Mouse (Mus musculus) adipocyte (in vitro differentiated cells): ENCODE results near the gene Rnf8.
A peak's percentile ranks its signal among the peaks of the same experiment; 100 is the strongest.

Experiments used
- DNase-seq: peaks from one replicate; pipeline ENCODE4 v3.0.0-alpha.2; 2016; ENCODE audit warnings: low spot score

Gene Rnf8

GRCm38 (mm10) chr17:29627285-29627684 is 12.7 kb downstream of the Rnf8 start:
- no peak for DNase-seq

- no peak for DNase-seq
These were observed 14.4 kb downstream of the Rnf8 start for GRCm38 (mm10) chr17:29628946-29629345.

- DNase-seq: no peak
These were observed 15.0 kb downstream of the Rnf8 start for GRCm38 (mm10) chr17:29629620-29630019.

GRCm38 (mm10) chr17:29632312-29632711 is 17.7 kb downstream of the Rnf8 start:
- DNase-seq: no peak

- no peak for DNase-seq
These were observed 20.9 kb downstream of the Rnf8 start for GRCm38 (mm10) chr17:29635492-29635891.

GRCm38 (mm10) chr17:29636118-29636517 is 21.5 kb downstream of the Rnf8 start:
- peak; percentile 43 for DNase-seq

GRCm38 (mm10) chr17:29637377-29637776 is 22.8 kb downstream of the Rnf8 start:
- peak; percentile 67 for DNase-seq

GRCm38 (mm10) chr17:29637895-29638294 is 23.3 kb downstream of the Rnf8 start:
- DNase-seq: no peak

GRCm38 (mm10) chr17:29640971-29641370 is 26.4 kb downstream of the Rnf8 start:
- no peak for DNase-seq

- no peak for DNase-seq
These were observed 27.6 kb downstream of the Rnf8 start for GRCm38 (mm10) chr17:29642219-29642618.

GRCm38 (mm10) chr17:29658249-29658648 is 43.7 kb downstream of the Rnf8 start:
- no peak for DNase-seq

GRCm38 (mm10) chr17:29660076-29660761 is 45.6 kb downstream of the Rnf8 start, which contains the start of gene Cmtr1:
Gene Cmtr1, plus strand, starts transcription at chr17:29660595.
- DNase-seq: peak; percentile 93

- DNase-seq: no peak
These were observed 46.3 kb downstream of the Rnf8 start for GRCm38 (mm10) chr17:29660762-29661391.

- no peak for DNase-seq
These were observed 47.6 kb downstream of the Rnf8 start for GRCm38 (mm10) chr17:29662145-29662544.

GRCm38 (mm10) chr17:29668051-29668986 is 53.7 kb downstream of the Rnf8 start:
- no peak for DNase-seq

- no peak for DNase-seq
These were observed 54.4 kb downstream of the Rnf8 start for GRCm38 (mm10) chr17:29669030-29669429.

- peak; percentile 60 for DNase-seq
These were observed 55.3 kb downstream of the Rnf8 start for GRCm38 (mm10) chr17:29669936-29670335.

GRCm38 (mm10) chr17:29671021-29671420 is 56.4 kb downstream of the Rnf8 start:
- peak; percentile 52 for DNase-seq

GRCm38 (mm10) chr17:29673325-29673724 is 58.7 kb downstream of the Rnf8 start:
- DNase-seq: no peak

GRCm38 (mm10) chr17:29678526-29678925 is 63.9 kb downstream of the Rnf8 start:
- DNase-seq: no peak

- no peak for DNase-seq
These were observed 64.6 kb downstream of the Rnf8 start for GRCm38 (mm10) chr17:29679038-29679767.

GRCm38 (mm10) chr17:29680174-29680573 is 65.6 kb downstream of the Rnf8 start:
- DNase-seq: no peak
